Mouse (Mus musculus) lung, postnatal 0 days (tissue): ENCODE data around the gene Stpg4. TPM values are rescaled to one million over a fixed set of nuclear protein-coding genes. Genes with fewer than 3 reads are reported as not detected.

Experiments
- ATAC-seq: fragments of 200-750 bp; cut with Nextera tagmentation; 2 replicates; pipeline ENCODE4 v1.8.0; 2017; ENCODE audit warnings: moderate library complexity
- DNase-seq: peaks from one replicate; pipeline ENCODE4 v3.0.0-alpha.2; 2016; ENCODE audit warnings: low spot score
- H3K27ac ChIP-seq: fragments of 300-500 bp; sonication (generic); 2 replicates; pipeline ENCODE4 v1.5.1; 2014; ENCODE audit warnings: antibody characterized with exemption, mild to moderate bottlenecking, low read length, mixed read lengths
- H3K27me3 ChIP-seq: fragments of 300-500 bp; sonication (generic); replicated peaks from 2 replicates; pipeline ENCODE4 v1.6.1; 2014; ENCODE audit warnings: low read length, mixed read lengths; ENCODE audit not compliant: insufficient read depth
- H3K36me3 ChIP-seq: fragments of 300-500 bp; sonication (generic); 2 replicates; pipeline ENCODE4 v1.6.1; 2014; ENCODE audit warnings: low read length, mixed read lengths; ENCODE audit not compliant: insufficient read depth
- H3K4me1 ChIP-seq: fragments of 300-500 bp; sonication (generic); 2 replicates; pipeline ENCODE4 v1.6.1; 2014; ENCODE audit warnings: antibody characterized with exemption, low read depth, low read length, mixed read lengths; ENCODE audit not compliant: insufficient read depth
- H3K4me2 ChIP-seq: fragments of 300-500 bp; sonication (generic); replicated peaks from 2 replicates; pipeline ENCODE4 v1.6.1; 2014; ENCODE audit warnings: low read depth, mild to moderate bottlenecking, low read length, moderate library complexity, mixed read lengths
- H3K4me3 ChIP-seq: fragments of 300-500 bp; sonication (generic); 2 replicates; pipeline ENCODE4 v1.5.1; 2014; ENCODE audit warnings: low read depth, low read length
- H3K9ac ChIP-seq: fragments of 300-500 bp; sonication (generic); replicated peaks from 2 replicates; pipeline ENCODE4 v1.6.1; 2014; ENCODE audit warnings: low read depth, mild to moderate bottlenecking
- H3K9me3 ChIP-seq: fragments of 300-500 bp; sonication (generic); 2 replicates; pipeline ENCODE4 v1.6.1; 2016; ENCODE audit warnings: low read length, mixed read lengths
- CTCF ChIP-seq: IDR thresholded peaks from 2 replicates; pipeline ENCODE4 v1.5.1; 2016; ENCODE audit warnings: antibody characterized with exemption, mild to moderate bottlenecking
- EP300 ChIP-seq: IDR thresholded peaks from 2 replicates; pipeline ENCODE4 v1.6.1; 2016; ENCODE audit warnings: antibody characterized with exemption, mild to moderate bottlenecking, control low read depth
- WGBS: fragments of 180-500 bp; shearing (Covaris S2); extraction: QIAGEN DNeasy Blood & Tissue Kit; methylation state at CpG from one replicate; pipeline ENCODE4 v1.1.7; 2014; 5-methylcytosine and 5-hydroxymethylcytosine counted together
- polyA plus RNA-seq: library from polyadenylated mRNA; unstranded; fragments of >200 nt; fragmentation: Nextera tagmentation; extraction: Ambion mirVana; gene quantifications from 2 replicates; pipeline ENCODE4 v1.2.1, GENCODE M21; 2015

Gene Stpg4
- polyA plus RNA-seq, 1 experiment from 2014 or later: not detected

- Histone ChIP-seq H3K4me2 (no peak overlapping the region), H3K27ac (no peak overlapping the region), H3K36me3 (no peaks in the 10 kb centered on the region), H3K4me1 (peaks cover 6% of the 10 kb centered on the region; the same call in 1 of the 2 replicates), H3K9ac (no peak overlapping the region), H3K4me3 (no peak overlapping the region), H3K27me3 (no peaks in the 10 kb centered on the region), H3K9me3 (no peaks in the 10 kb centered on the region)
- WGBS: 58% methylated on average over 16 of the region's 16 CpGs
- DNase-seq: no peak
- no peak for ATAC-seq
- no peak for TF ChIP-seq EP300
- TF ChIP-seq CTCF: no peak
Measured at GRCm38 (mm10) chr17:87352106-87352897, 75.2 kb downstream of the Stpg4 start.

GRCm38 (mm10) chr17:87351241-87352105, 76.1 kb downstream of the Stpg4 start:
- peaks cover 6% of the 10 kb centered on the region; the same call in 1 of the 2 replicates for H3K4me1 ChIP-seq
- no peak overlapping the region for H3K4me3 ChIP-seq
- 22% methylated on average over 20 of the region's 20 CpGs for WGBS
- ATAC-seq: peak; percentile 60
- H3K27ac ChIP-seq: no peak overlapping the region
- H3K27me3 ChIP-seq: no peaks in the 10 kb centered on the region
- H3K9me3 ChIP-seq: no peaks in the 10 kb centered on the region
- H3K9ac ChIP-seq: no peak overlapping the region
- no peak overlapping the region for H3K4me2 ChIP-seq
- no peaks in the 10 kb centered on the region for H3K36me3 ChIP-seq
- peak; percentile 51 for DNase-seq
- no peak for TF ChIP-seq CTCF
- no peak for TF ChIP-seq EP300

- H3K36me3 ChIP-seq: no peaks in the 10 kb centered on the region
- H3K9ac ChIP-seq: no peak overlapping the region
- no peak for TF ChIP-seq EP300
- TF ChIP-seq CTCF: no peak
- ATAC-seq (peak; percentile 56), DNase-seq (peak; percentile 68)
- H3K4me2 ChIP-seq: no peak overlapping the region
- H3K27ac ChIP-seq: no peak overlapping the region
- H3K27me3 ChIP-seq: no peaks in the 10 kb centered on the region
- WGBS: 59% methylated on average over 13 of the region's 13 CpGs
- H3K4me1 ChIP-seq: peaks cover 6% of the 10 kb centered on the region; the same call in 1 of the 2 replicates
- H3K9me3 ChIP-seq: no peaks in the 10 kb centered on the region
- H3K4me3 ChIP-seq: no peak overlapping the region
Measured at GRCm38 (mm10) chr17:87350471-87351240, 76.9 kb downstream of the Stpg4 start.

GRCm38 (mm10) chr17:87349575-87349974, 78.0 kb downstream of the Stpg4 start:
- ATAC-seq (no peak), DNase-seq (no peak)
- Histone ChIP-seq H3K36me3 (no peaks in the 10 kb centered on the region), H3K9ac (no peak overlapping the region), H3K27me3 (no peaks in the 10 kb centered on the region), H3K9me3 (no peaks in the 10 kb centered on the region), H3K27ac (no peak overlapping the region), H3K4me1 (peaks cover 6% of the 10 kb centered on the region; the same call in 1 of the 2 replicates), H3K4me3 (no peak overlapping the region), H3K4me2 (no peak overlapping the region)
- 92% methylated on average over 9 of the region's 9 CpGs for WGBS
- TF ChIP-seq EP300: no peak
- TF ChIP-seq CTCF: no peak

GRCm38 (mm10) chr17:87349069-87349468, 78.5 kb downstream of the Stpg4 start:
- no peaks in the 10 kb centered on the region for H3K9me3 ChIP-seq
- H3K36me3 ChIP-seq: no peaks in the 10 kb centered on the region
- TF ChIP-seq CTCF (peak; percentile 41), EP300 (no peak)
- no peak overlapping the region for H3K4me2 ChIP-seq
- ATAC-seq: no peak
- no peak overlapping the region for H3K9ac ChIP-seq
- H3K4me3 ChIP-seq: no peak overlapping the region
- H3K27me3 ChIP-seq: no peaks in the 10 kb centered on the region
- peaks cover 6% of the 10 kb centered on the region; the same call in 1 of the 2 replicates for H3K4me1 ChIP-seq
- no peak for DNase-seq
- WGBS: 39% methylated on average over 9 of the region's 9 CpGs
- no peak overlapping the region for H3K27ac ChIP-seq

GRCm38 (mm10) chr17:87348353-87348752, 79.2 kb downstream of the Stpg4 start:
- 43% methylated on average over 9 of the region's 9 CpGs for WGBS
- Histone ChIP-seq H3K36me3 (no peaks in the 10 kb centered on the region), H3K27me3 (no peaks in the 10 kb centered on the region), H3K27ac (no peak overlapping the region), H3K4me3 (no peak overlapping the region), H3K4me2 (no peak overlapping the region), H3K9ac (no peak overlapping the region), H3K9me3 (no peaks in the 10 kb centered on the region), H3K4me1 (peaks cover 6% of the 10 kb centered on the region; the same call in 1 of the 2 replicates)
- TF ChIP-seq CTCF: no peak
- no peak for TF ChIP-seq EP300
- DNase-seq (no peak), ATAC-seq (no peak)
